Mouse (Mus musculus) lung, adult 2 months (tissue): ENCODE measurements around the gene Hadhb.

ENCODE experiments used
- CTCF ChIP-seq: fragments of 200-500 bp; IDR thresholded peaks from 2 replicates; pipeline ENCODE4 v1.5.1; 2011; ENCODE audit warnings: mild to moderate bottlenecking, low read length, control low read depth; ENCODE audit not compliant: insufficient read depth
- POLR2A ChIP-seq: fragments of 200-500 bp; IDR thresholded peaks from 2 replicates; pipeline ENCODE4 v1.6.1; 2011; ENCODE audit warnings: low read depth, mild to moderate bottlenecking, control low read depth, low read length, borderline replicate concordance; ENCODE audit errors: extremely low read depth

GRCm38 (mm10) chr5:30119163-30119562 lies 35.9 kb upstream of the Hadhb start:
- TF ChIP-seq CTCF (no peak), POLR2A (no peak)
